Mouse (Mus musculus) cerebellum, postnatal 10 days (tissue): ENCODE results near the gene 5031439G07Rik.

ENCODE experiments used
- DNase-seq, 2 experiments: peaks; one replicate each; pipeline ENCODE4 v3.0.0; 2021; ENCODE audit warnings: mixed read lengths in 2 of 2

The 5031439G07Rik gene

DNA sequence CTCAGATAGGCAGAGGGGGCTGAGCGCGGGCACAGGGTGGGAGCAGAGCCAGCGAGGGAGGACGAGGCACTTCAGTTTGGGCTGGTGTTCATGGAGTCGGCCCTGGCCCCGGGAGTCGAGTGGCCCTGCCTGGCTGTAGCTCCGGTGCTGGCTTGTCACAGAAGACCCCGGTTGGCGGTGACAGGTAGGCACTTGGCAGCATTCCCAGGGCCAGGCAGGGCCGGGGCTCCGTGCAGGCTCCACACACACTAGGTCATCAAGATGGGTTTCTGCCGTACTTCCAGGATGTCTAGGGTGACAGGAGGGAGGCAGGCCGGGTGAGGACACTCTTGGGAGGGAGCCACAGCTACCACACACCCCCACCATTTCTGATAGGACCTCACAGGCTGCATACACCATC, 39.4 kb downstream of the 5031439G07Rik start:
- peak in 1 of 2 experiments; percentile 47 for DNase-seq

DNA sequence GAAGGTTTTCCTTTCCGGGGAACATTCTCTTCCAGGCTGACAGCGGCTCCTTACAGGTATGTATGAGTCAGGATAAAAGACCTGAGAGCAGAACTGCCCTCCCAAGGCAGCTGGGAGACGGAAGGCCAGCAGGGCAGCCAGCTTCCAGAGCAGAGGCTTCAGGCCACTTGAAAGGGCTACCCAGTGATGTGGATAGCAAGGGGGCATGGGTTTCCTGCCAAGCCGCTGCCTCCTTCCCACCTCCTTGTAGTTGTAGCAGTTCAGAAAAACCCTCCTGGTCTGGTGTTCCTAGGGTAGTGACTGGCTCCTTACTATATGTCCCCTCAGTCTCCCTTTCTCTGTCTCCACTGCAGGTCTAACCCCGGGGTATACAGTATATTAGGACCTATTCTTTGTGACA, 44.0 kb downstream of the 5031439G07Rik start:
- no peak for DNase-seq

DNA sequence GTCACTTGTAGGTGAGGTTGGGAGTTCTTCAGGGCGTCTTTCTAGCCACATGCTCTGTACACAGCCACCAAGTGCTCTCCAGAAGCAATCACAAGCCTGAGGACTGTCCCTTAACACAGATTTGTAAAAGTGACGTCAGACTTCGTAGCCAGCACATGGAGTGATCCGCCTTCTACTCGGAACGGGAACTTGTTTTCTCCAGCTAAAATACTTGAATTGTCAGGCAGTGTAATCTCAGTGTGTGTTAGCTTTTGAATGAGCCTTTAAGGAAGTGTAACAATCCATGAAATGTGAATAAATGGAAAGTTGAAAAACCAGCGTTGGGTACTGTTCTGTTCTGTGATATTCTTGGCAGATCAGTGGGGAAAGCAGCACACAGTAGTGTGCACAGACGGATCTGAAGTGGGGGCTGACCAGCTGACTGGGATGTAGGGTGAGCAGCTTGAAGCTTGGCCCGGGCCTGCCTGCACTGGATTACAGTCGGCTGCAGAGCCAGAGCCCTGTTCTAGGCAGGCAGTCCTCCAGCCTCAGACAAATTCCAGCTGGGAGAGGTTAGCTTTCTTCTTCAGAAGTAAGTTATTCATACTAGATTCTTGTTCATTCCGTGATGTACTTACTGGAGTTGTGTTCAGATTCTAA, 45.6 kb downstream of the 5031439G07Rik start:
- peak; percentile 39 to 57 for DNase-seq

DNA sequence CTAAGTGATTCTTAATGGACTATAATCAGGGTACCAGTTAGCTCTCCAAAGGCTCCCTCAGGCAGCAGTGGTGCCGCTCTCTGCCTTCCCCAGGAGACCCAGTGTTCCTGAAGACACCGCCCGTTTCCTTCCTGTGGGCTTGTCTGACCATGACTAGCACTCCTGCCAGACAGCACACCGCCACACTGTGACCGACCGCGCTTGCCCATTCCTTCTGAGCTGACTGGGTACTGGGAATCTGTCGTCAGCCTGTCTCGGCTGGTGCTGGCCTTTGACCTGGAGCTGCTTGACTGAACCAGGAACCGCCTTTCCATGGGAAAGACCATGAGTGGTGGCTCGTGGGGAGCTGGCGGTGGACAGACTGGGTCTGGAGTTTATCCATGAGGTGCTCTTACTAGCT, 48.2 kb downstream of the 5031439G07Rik start:
- no peak for DNase-seq

DNA sequence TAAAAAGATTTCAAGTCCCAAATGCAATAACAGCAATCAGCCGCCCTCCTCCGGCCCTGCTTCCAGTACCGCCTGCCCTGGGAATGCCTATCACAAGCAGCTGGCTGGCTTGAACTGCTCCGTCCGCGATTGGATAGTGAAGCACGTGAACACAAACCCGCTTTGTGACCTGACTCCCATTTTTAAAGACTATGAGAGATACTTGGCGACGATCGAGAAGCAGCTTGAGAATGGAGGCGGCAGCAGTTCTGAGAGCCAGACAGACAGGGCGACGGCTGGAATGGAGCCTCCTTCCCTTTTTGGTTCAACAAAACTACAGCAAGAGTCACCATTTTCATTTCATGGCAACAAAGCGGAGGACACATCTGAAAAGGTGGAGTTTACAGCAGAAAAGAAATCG, 53.5 kb downstream of the 5031439G07Rik start:
- no peak for DNase-seq

DNA sequence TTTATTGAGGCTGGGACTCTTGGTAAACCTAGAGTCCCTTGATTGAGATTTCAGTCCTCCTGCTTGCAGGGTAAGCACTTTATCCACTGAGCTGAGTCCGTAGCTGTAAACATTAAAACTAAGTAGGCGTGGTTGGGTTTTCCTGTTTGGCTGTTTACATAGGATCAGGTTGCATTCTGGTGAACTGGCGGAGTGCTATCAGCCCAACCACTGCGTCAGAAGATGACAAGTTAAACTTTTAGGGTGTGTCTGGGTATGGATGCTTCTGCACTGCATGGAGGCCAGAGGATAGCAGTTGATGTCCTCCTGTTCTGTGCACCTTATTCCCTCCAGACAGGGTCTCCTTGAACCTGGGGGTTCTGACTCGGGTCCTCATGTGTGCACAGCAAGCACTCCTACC, 56.0 kb downstream of the 5031439G07Rik start:
- DNase-seq = no peak

DNA sequence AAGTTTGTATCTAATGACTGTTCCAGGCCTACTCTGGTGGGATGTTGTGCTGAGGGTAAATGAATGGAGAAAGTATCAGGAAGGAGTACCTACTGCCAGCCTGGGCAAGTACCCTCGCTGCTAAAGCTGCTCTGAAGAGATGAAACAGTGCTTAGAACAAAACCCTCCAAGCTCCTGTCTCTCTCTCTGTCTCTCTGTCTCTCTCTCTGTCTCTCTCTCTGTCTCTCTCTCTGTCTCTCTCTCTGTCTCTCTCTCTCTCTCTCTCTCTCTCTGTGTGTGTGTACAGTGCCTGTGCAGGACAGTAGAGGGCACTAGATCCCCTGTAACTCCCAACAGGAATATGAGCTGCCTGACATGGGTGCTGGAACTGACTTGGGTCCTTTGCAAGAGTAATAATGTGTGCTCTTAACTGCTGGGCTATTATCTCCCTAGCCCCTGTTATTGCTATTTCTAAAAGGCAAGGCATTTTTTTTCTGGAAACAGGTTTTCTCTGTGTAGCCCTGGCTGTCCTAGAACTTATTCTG, 62.8 kb downstream of the 5031439G07Rik start:
- DNase-seq = peak in 1 of 2 experiments; percentile 38

DNA sequence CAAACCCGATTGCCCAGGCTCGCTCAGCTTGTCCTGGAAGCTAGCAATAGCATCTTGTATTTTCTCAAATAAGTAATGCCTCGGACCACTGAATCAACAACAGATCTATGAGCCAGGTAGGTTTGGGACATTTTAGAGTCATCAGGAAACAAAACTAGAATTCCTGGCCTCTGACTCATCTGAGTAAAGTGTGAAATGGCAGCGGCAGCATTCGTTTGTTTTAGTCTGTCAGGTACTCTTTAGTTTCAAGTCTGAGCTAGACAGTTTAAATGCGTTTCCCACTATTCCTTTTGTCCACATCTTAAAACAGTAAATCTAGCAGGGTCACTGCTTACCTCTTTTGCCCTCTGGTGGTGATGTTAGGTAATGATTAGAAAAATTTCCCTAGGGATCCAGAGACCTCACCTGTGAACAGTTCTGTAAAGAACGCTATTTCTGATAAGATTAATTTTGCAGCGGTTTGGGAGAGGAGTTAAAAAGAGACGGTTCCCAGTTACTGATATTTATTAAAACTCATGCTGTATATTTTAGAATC, 63.5 kb downstream of the 5031439G07Rik start:
- DNase-seq = peak; percentile 67 to 87

DNA sequence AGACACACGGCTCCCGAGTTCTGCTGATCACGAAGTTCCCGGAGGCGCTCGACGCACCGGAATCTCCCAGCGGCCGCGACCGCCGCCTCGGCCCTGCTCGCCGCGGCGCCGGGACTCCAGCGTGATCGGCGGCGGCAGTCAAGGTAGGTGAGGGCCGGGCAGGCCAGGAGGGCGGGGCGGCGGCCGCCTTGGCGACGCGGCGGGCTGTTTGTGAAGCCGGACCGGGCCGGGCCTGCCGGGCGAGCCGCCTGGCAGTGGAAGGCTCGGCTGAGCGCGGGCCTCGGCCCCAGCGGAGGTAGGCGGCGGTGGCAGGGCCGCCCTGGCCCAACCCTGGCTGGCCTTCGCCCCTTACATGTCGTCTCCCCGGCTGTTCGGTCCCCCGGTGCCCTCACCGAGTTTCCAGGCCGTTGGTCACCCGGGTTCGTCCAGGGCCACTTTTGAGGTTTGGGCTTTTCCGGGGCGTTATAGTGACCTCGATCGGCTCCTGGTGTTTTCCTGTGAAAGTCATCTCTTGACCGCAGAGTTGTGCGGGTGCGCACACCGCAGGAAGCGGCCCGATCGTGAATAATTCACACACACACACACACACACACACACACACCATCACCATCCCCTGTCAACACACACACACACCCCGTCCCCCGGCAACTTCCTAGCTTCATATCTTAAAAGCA, 64.7 kb downstream of the 5031439G07Rik start:
- no peak for DNase-seq

DNA sequence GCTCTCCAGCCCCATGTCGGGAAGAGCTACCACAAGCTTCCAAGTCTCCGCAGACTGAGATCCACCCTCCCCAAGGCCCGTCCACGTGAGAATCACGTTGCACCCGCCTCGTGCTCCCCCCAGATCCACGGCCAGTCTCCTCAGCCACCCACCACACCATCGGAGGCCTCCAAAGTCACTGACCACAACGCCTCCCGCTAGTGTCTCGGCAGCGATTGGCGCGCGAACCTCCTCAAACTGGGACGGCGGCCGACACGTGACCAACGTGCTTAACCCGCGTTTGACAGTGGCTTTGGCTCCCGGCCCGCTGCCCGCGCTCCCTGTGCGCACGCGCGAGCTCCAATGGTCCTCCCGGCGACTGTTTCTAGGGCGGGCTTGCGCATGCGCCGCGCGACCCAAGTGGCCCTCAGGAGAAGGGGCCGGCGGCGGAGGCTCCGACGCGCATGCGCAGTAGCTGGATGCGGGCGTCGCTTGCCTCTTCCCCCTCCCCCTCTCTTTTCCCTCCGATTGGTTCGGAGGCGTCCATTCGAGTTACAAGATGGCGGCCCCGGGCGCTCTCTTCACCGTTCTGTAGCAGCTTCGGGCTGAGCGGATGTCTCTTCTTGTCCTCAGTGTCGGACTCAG, 65.4 kb downstream of the 5031439G07Rik start, which contains the start of gene Nup50:
Gene Nup50 (plus strand): TSS at position 528 of the 624 bp plus-strand sequence.
- DNase-seq = peak; percentile 100

DNA sequence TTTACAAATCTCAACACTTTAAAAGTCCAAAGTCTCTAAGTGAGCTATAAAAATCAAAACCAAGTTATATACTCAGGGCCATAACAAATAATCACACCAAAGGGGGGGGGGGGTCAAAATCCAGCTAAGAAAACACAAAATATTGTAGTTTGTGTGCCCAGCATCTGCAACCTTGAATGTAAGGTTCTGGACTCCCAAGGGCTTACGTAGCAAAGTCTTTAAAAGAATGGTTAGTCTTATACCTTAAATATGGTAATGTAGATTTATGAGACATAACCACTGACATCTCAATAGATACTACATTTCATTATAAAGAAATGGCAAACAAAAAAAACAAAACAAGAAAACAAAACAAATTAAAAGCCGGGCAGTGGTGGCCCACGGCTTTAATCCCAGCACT, 68.4 kb downstream of the 5031439G07Rik start, which contains the start of gene Gm29666:
Gene Gm29666 (minus strand): TSS at position 101 of the 400 bp plus-strand sequence.
- DNase-seq = no peak

DNA sequence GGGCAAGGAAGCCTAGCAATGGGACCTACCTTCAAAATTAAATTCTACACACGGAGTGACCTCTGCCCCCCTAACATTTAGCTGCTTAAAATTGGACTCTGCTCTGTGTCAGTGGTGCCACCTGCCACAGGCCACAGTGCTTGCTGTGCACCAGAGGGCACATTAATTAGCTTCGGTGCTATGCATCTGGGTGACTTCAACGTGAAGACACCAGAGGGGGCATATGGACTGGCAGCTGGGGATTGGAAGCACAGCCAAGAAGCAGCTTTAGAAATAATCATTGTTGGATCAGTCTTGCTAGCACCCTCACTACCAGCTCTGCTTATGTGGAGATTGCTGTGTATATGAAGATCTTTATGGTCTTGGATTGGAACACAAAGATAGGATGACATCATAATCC, 75.2 kb downstream of the 5031439G07Rik start:
- DNase-seq = peak; percentile 33 to 62

DNA sequence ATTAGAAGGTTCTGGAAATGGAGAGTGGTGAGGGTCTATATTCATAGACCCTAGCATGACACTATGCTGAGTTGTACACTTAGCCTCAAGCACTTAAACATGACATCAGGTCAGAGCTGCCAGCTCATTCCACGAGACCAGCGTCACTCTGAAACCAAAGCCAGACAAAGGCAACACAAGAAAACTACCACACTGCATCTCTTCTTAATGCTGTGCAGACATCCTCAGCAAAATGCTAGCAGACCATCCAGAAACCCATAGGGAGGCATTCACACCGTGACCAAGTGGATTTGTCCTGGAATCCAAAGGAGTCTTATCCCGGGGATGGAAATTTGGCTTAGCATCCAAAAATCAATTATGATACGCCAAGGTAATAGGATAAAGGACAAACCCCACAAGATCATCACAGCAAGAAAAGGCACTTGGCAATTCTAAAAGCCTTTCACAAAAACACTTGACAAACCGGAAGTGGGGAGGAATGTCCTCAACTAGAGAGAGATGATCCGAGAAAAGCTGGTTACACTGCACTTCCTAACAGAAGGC, 84.4 kb downstream of the 5031439G07Rik start:
- no peak for DNase-seq

DNA sequence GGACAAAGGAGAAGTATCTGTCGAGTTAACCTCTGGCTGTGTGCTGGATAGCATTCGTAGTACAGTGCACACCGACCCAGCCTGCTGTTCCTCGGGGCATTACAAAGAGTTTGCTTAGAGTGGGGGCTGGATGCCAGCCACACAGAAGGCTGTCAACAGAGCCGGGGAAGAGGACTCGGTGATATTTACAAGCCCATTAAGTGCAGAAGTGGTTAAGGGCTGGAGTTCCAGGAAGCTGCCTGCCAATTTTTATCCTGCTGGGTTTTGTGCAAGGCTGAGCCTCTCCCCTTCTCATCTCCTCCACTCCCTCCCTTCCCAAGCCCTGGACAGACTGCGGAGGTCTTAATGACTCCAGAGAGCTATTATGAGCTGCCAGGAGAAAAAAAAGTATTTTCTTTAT, 90.3 kb downstream of the 5031439G07Rik start:
- DNase-seq = peak; percentile 61 to 76

DNA sequence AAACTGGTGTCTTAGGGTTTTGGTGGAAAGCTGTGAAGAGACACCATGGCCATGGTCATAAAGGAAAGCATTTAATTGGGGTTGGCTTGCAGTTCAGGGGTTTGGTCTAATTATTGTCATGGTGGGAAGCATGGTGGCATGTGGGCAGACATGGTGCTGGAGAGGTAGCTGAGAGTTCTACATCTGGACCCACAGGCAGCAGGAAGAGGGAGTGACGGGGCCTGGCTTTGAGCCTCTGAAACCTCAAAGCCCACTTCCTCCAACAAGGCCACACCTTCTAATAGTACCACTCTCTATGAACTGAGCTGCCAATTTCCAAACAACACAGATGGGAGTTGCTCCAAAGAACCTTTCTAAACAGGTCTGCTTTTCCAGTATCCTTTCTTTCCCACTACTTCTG, 91.7 kb downstream of the 5031439G07Rik start:
- DNase-seq = no peak

DNA sequence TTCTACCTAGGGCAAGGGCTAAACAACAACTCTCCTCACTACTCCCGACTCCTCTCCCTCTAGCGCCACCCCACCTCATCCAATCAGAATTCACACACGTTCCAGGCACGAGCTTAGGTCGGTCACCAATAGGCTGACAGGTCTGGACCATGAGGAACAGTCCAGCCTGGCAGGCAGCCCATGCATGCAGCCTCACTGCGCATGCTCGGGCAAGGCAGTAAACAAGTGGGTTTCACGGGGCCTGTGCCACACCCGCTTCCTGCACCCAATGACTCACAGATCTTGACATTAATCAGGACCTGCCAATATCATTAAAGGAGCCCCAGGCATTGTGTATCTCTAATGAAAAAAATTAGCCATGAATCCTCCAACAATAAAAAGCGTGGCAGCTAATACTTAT, 92.1 kb downstream of the 5031439G07Rik start:
- DNase-seq = peak; percentile 34 to 44
